Mouse (Mus musculus): ENCODE measurements around the gene Gm49673. TPM values are rescaled to one million over a fixed set of nuclear protein-coding genes. Genes with fewer than 3 reads are reported as not detected.
A peak's percentile ranks its signal among the peaks of the same experiment; 100 is the strongest.
"Not testable (repeated sequence)": the region's sequence is repeated elsewhere in the genome, so short reads cannot be mapped to it uniquely, and the experiment has no call there.

The Gm49673 gene
- total and polyA plus RNA-seq, 2 experiments from 2014 or later, result not detected

- not testable (repeated sequence) for H3K36me3 ChIP-seq (replicated peaks; ENCODE audit: control insufficient read depth, insufficient read depth, low read length); H3K27ac ChIP-seq (ENCODE audit: low read depth); H3K4me1 ChIP-seq (ENCODE audit: control insufficient read depth, insufficient read depth); H3K4me3 ChIP-seq (ENCODE audit: low read depth, low read length); H3K27me3 ChIP-seq (ENCODE audit: control insufficient read depth, insufficient read depth, low read length); H3K9ac ChIP-seq (replicated peaks; ENCODE audit: low read depth, low read length); H3K9me3 ChIP-seq (replicated peaks; ENCODE audit: control insufficient read depth, low read length); H3K4me2 ChIP-seq (ENCODE audit: low read depth, low read length)
- peak; percentile 68 for TF ChIP-seq CTCF (IDR thresholded peaks at IDR 0.05; ENCODE audit: low read depth)
- WGBS, result 16% methylated on average over 3 of the region's 3 CpGs
- DNase-seq (ENCODE audit: low spot score) (peak; percentile 10), ATAC-seq (ENCODE audit: insufficient read depth, low read depth) (peak; percentile 78)
Observed at GRCm38 (mm10) chr17:8051247-8051646, 96.3 kb downstream of the Gm49673 start.

GRCm38 (mm10) chr17:8050218-8050617, 97.4 kb downstream of the Gm49673 start:
- not testable (repeated sequence) for H3K9ac ChIP-seq (replicated peaks; ENCODE audit: low read depth, low read length); H3K27ac ChIP-seq (ENCODE audit: low read depth)
- WGBS, result 79% methylated on average over 5 of the region's 6 CpGs

GRCm38 (mm10) chr17:8046178-8046577, 101.4 kb downstream of the Gm49673 start:
- not testable (repeated sequence) for H3K4me1 ChIP-seq (ENCODE audit: control insufficient read depth, insufficient read depth); H3K9me3 ChIP-seq (replicated peaks; ENCODE audit: control insufficient read depth, low read length); H3K27ac ChIP-seq (ENCODE audit: low read depth); H3K4me2 ChIP-seq (ENCODE audit: low read depth, low read length); H3K27me3 ChIP-seq (ENCODE audit: control insufficient read depth, insufficient read depth, low read length); DNase-seq (ENCODE audit: low spot score); H3K36me3 ChIP-seq (replicated peaks; ENCODE audit: control insufficient read depth, insufficient read depth, low read length); ATAC-seq (ENCODE audit: insufficient read depth, low read depth); H3K4me3 ChIP-seq (ENCODE audit: low read depth, low read length); H3K9ac ChIP-seq (replicated peaks; ENCODE audit: low read depth, low read length)
- 5% methylated on average over 2 of the region's 5 CpGs for WGBS
- TF ChIP-seq CTCF (IDR thresholded peaks at IDR 0.05; ENCODE audit: low read depth), result peak; percentile 39

More at GRCm38 (mm10) chr17:8050218-8050617, 97.4 kb downstream of the Gm49673 start:
- H3K36me3 ChIP-seq (replicated peaks; ENCODE audit: control insufficient read depth, insufficient read depth, low read length); ATAC-seq (ENCODE audit: insufficient read depth, low read depth); H3K4me1 ChIP-seq (ENCODE audit: control insufficient read depth, insufficient read depth); H3K27me3 ChIP-seq (ENCODE audit: control insufficient read depth, insufficient read depth, low read length); H3K4me3 ChIP-seq (ENCODE audit: low read depth, low read length); H3K4me2 ChIP-seq (ENCODE audit: low read depth, low read length); H3K9me3 ChIP-seq (replicated peaks; ENCODE audit: control insufficient read depth, low read length); DNase-seq (ENCODE audit: low spot score): not testable (repeated sequence)

- not testable (repeated sequence) for H3K9me3 ChIP-seq (replicated peaks; ENCODE audit: control insufficient read depth, low read length); H3K27me3 ChIP-seq (ENCODE audit: control insufficient read depth, insufficient read depth, low read length); H3K36me3 ChIP-seq (replicated peaks; ENCODE audit: control insufficient read depth, insufficient read depth, low read length); H3K4me1 ChIP-seq (ENCODE audit: control insufficient read depth, insufficient read depth); H3K27ac ChIP-seq (ENCODE audit: low read depth); H3K4me3 ChIP-seq (ENCODE audit: low read depth, low read length); DNase-seq (ENCODE audit: low spot score); H3K9ac ChIP-seq (replicated peaks; ENCODE audit: low read depth, low read length); H3K4me2 ChIP-seq (ENCODE audit: low read depth, low read length)
- peak; percentile 79 for ATAC-seq (ENCODE audit: insufficient read depth, low read depth)
- no CpG with 5 or more reads among the region's 5 CpGs for WGBS
Observed at GRCm38 (mm10) chr17:8041197-8041596, 106.4 kb downstream of the Gm49673 start.

- H3K4me1 ChIP-seq (ENCODE audit: control insufficient read depth, insufficient read depth); ATAC-seq (ENCODE audit: insufficient read depth, low read depth); DNase-seq (ENCODE audit: low spot score); H3K9ac ChIP-seq (replicated peaks; ENCODE audit: low read depth, low read length); H3K36me3 ChIP-seq (replicated peaks; ENCODE audit: control insufficient read depth, insufficient read depth, low read length); H3K27ac ChIP-seq (ENCODE audit: low read depth); H3K27me3 ChIP-seq (ENCODE audit: control insufficient read depth, insufficient read depth, low read length); H3K9me3 ChIP-seq (replicated peaks; ENCODE audit: control insufficient read depth, low read length); H3K4me2 ChIP-seq (ENCODE audit: low read depth, low read length); H3K4me3 ChIP-seq (ENCODE audit: low read depth, low read length): not testable (repeated sequence)
- no CpG with 5 or more reads among the region's 12 CpGs for WGBS
Observed at GRCm38 (mm10) chr17:8039916-8040635, 107.5 kb downstream of the Gm49673 start.

- WGBS, result 73% methylated on average over 3 of the region's 6 CpGs
- not testable (repeated sequence) for DNase-seq (ENCODE audit: low spot score); H3K27me3 ChIP-seq (ENCODE audit: control insufficient read depth, insufficient read depth, low read length); H3K27ac ChIP-seq (ENCODE audit: low read depth); H3K9me3 ChIP-seq (replicated peaks; ENCODE audit: control insufficient read depth, low read length); ATAC-seq (ENCODE audit: insufficient read depth, low read depth); H3K36me3 ChIP-seq (replicated peaks; ENCODE audit: control insufficient read depth, insufficient read depth, low read length); H3K4me2 ChIP-seq (ENCODE audit: low read depth, low read length); H3K4me3 ChIP-seq (ENCODE audit: low read depth, low read length); H3K9ac ChIP-seq (replicated peaks; ENCODE audit: low read depth, low read length); H3K4me1 ChIP-seq (ENCODE audit: control insufficient read depth, insufficient read depth)
Observed at GRCm38 (mm10) chr17:8036976-8037375, 110.6 kb downstream of the Gm49673 start.

Other genes starting within 250 kb of the Gm49673 start
- 1.4 and 3.3 TPM in 2 replicates for gene Tagap, start 221.8 kb downstream of the Gm49673 start, total RNA-seq (2014; rRNA removed; ENCODE audit: low replicate concordance)
- 0.15 and 0.26 TPM in 2 replicates for gene Tagap, start 221.8 kb downstream of the Gm49673 start, polyA plus RNA-seq (2015; fragmentation: Nextera tagmentation; extraction: Ambion mirVana)
- gene Rsph3a, start 202.2 kb downstream of the Gm49673 start, total RNA-seq (2014; rRNA removed; ENCODE audit: low replicate concordance), result 42.6 and 57.2 TPM in 2 replicates
- 76.5 and 82.9 TPM in 2 replicates for gene Rsph3a, start 202.2 kb downstream of the Gm49673 start, polyA plus RNA-seq (2015; fragmentation: Nextera tagmentation; extraction: Ambion mirVana)
- 24.1 and 49.8 TPM in 2 replicates for gene Rnaset2a, start 309 bp upstream of the Gm49673 start, total RNA-seq (2014; rRNA removed; ENCODE audit: low replicate concordance)
- gene Rnaset2a, start 309 bp upstream of the Gm49673 start, polyA plus RNA-seq (2015; fragmentation: Nextera tagmentation; extraction: Ambion mirVana), result 49.5 and 51.8 TPM in 2 replicates
- gene Fgfr1op, start 17.7 kb upstream of the Gm49673 start, total RNA-seq (2014; rRNA removed; ENCODE audit: low replicate concordance), result 8.3 and 9.2 TPM in 2 replicates
- gene Fgfr1op, start 17.7 kb upstream of the Gm49673 start, polyA plus RNA-seq (2015; fragmentation: Nextera tagmentation; extraction: Ambion mirVana), result 16.0 and 16.1 TPM in 2 replicates
- not detected in 2 replicates for gene Ccr6, start 88.3 kb upstream of the Gm49673 start, total RNA-seq (2014; rRNA removed; ENCODE audit: low replicate concordance)
- gene Ccr6, start 88.3 kb upstream of the Gm49673 start, polyA plus RNA-seq (2015; fragmentation: Nextera tagmentation; extraction: Ambion mirVana), result not detected in 2 replicates
- 878 and 986 TPM in 2 replicates for gene Mpc1, start 135.1 kb upstream of the Gm49673 start, total RNA-seq (2014; rRNA removed; ENCODE audit: low replicate concordance)
- 744 and 806 TPM in 2 replicates for gene Mpc1, start 135.1 kb upstream of the Gm49673 start, polyA plus RNA-seq (2015; fragmentation: Nextera tagmentation; extraction: Ambion mirVana)
- gene Sft2d1, start 163.3 kb upstream of the Gm49673 start, total RNA-seq (2014; rRNA removed; ENCODE audit: low replicate concordance), result 29.2 and 68.5 TPM in 2 replicates
- 54.4 and 57.3 TPM in 2 replicates for gene Sft2d1, start 163.3 kb upstream of the Gm49673 start, polyA plus RNA-seq (2015; fragmentation: Nextera tagmentation; extraction: Ambion mirVana)
- not detected in 2 replicates for gene Prr18, start 189.7 kb upstream of the Gm49673 start, total RNA-seq (2014; rRNA removed; ENCODE audit: low replicate concordance)
- 0.10 TPM in 1 of 2 replicates, not detected in the other for gene Prr18, start 189.7 kb upstream of the Gm49673 start, polyA plus RNA-seq (2015; fragmentation: Nextera tagmentation; extraction: Ambion mirVana)
- gene T2, start 208.2 kb upstream of the Gm49673 start, total RNA-seq (2014; rRNA removed; ENCODE audit: low replicate concordance), result 0.19 and 2.1 TPM in 2 replicates
- 3.7 and 4.0 TPM in 2 replicates for gene T2, start 208.2 kb upstream of the Gm49673 start, polyA plus RNA-seq (2015; fragmentation: Nextera tagmentation; extraction: Ambion mirVana)

Data from heart, postnatal 0 days (tissue).